Mouse (Mus musculus): Measurements from ENCODE around the gene Olfr1079.
"Not testable (repeated sequence)": the region's sequence is repeated elsewhere in the genome, so short reads cannot be mapped to it uniquely, and the experiment has no call there.

The Olfr1079 gene

DNA sequence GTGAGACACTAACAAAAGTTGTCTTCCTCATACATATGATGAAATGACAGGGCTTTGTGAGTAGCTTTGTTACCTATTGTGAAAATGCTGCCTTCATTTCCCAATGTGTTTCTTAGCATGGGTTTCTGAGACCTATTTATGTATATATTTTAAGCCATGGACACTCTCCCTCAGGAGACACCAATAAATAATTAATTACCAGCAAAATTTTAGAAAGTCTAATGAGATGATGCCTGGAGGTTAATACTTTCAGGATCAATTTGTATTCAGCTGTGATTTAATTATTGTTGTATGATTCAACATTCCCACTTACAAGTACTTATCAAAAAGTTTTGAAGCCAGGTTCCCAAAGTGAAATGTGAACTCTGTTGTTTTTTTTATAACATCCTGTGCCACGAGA is at the start of gene Olfr1079:
Gene Olfr1079, minus strand, starts transcription at position 101 of the 400 bp plus-strand sequence.
- no peak for DNase-seq (ENCODE audit: low spot score)

DNA sequence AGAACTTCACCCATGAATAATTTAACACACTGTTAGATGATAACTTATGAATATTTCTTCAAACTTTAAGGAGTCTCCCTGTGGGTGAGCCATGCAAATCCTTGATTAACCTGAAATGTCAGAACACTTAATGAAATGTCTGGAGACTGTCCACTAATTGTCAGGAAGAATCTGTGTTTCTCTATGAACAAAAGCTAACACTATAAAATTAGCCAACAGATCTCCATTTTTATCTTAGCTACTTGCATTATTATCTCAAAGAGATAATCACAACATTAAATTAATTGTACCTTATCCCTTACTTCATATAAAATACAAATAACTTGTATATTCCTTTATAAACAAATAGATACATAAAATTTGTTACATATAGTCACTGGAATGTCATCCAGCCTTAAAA is 15.9 kb upstream of the Olfr1079 start, which contains the start of gene Olfr1080:
Gene Olfr1080, minus strand, starts transcription at position 101 of the 400 bp plus-strand sequence.
- DNase-seq (ENCODE audit: low spot score): not testable (repeated sequence)

DNA sequence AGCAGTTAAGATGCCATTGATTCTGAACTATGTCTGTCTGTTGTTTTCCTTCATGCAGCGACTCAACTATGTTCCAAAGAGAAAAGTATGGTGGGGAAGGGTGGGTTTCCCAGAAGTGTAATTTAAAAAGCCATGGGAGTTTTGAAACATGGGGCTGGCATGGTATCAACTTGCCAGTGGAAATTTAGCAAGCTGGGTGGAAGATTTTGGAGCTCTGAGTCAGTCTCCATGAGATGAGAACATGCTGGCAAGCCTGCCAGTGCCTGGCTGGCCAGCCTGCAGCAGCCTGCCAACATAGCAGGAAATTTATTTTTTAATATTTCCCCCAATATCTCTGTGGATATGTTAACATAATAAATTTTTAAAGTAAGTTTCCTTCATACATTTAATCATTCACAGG is 11.3 kb downstream of the Olfr1079 start:
- no peak for DNase-seq (ENCODE audit: low spot score)

DNA sequence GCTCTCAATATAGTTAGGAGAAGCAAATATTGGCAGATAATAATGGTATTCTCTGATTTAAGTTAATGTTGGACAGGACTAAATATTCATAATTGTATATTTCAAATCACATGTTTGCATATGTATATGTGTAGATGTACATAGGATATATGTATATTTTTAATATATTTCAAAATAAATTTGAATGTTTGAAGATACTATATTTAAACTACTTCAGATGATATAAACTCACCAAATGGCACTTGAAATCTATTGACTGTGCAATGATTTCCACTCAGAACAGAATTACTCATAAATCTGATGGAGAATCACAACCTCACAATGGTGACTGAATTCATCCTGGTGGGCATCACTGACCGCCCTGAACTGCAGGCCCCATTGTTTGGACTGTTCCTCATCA is 34.1 kb downstream of the Olfr1079 start, which contains the start of gene Olfr1076:
Gene Olfr1076, plus strand, starts transcription at position 301 of the 400 bp plus-strand sequence.
- no peak for DNase-seq (ENCODE audit: low spot score)

DNA sequence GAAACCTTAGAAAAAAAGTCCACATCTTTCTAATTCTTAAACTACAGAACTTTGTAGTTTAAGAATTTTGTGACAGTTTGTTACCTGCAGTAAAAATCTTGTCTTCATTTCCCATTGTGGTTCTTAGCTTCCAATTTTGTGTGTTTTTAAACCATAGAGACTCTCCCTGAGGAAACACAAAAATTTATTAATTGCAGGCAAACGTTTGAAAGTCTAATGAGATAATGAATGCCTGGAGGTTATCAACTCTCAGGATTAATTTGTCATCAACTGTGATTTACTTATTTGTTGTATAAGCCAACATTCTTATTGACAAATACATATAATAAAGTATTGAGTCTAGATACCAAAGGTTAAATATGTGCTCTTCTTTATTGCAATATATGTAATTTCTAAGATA is 55.0 kb downstream of the Olfr1079 start, which contains the start of gene Olfr228:
Gene Olfr228, minus strand, starts transcription at position 101 of the 400 bp plus-strand sequence.
- no peak for DNase-seq (ENCODE audit: low spot score)

Measured in lung, postnatal 25 days (tissue).